Mouse (Mus musculus): ENCODE results near the gene Lrrc3b. TPM values are rescaled to one million over a fixed set of nuclear protein-coding genes. Genes with fewer than 3 reads are reported as not detected.

The Lrrc3b gene
- polyA plus RNA-seq, 1 experiment from 2014 or later, result not detected

DNA sequence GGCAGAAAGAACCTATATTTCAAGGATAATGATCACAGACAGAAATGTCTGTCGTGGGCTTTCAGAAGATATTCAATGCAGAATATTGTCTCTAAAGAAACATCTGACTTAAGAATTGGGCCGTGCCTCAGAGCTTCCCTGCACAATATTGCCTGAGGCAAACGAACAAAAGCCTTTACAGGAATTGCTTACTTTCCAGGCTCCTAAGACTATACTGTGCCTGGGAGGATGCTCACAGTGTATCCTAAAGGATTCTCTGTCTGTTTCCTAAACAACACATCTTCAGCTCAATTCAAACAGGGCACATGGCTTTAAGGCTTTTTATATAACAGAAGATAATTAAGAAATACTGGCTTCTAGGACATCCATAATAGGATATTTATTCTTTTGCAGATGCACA is 79.7 kb downstream of the Lrrc3b start:
- H3K9ac ChIP-seq (replicated peaks), result no peak overlapping the region
- no peak overlapping the region for H3K4me2 ChIP-seq (ENCODE audit: low read depth, low read length)
- H3K9me3 ChIP-seq (ENCODE audit: low read length), result no peaks in the 10 kb centered on the region
- H3K27me3 ChIP-seq (ENCODE audit: insufficient read depth, low read length), result no peaks in the 10 kb centered on the region
- H3K4me3 ChIP-seq (ENCODE audit: low read depth, low read length), result no peak overlapping the region
- no peak overlapping the region for H3K27ac ChIP-seq (ENCODE audit: low read depth)
- TF ChIP-seq CTCF (IDR thresholded peaks at IDR 0.05; ENCODE audit: low read depth), result no peak
- no peaks in the 10 kb centered on the region for H3K4me1 ChIP-seq (ENCODE audit: insufficient read depth)
- DNase-seq (no peak), ATAC-seq (no peak)
- 71% methylated on average over 3 of the region's 3 CpGs for WGBS (ENCODE audit: insufficient replicate concordance)
- H3K36me3 ChIP-seq (replicated peaks; ENCODE audit: insufficient read depth, low read length), result no peaks in the 10 kb centered on the region

DNA sequence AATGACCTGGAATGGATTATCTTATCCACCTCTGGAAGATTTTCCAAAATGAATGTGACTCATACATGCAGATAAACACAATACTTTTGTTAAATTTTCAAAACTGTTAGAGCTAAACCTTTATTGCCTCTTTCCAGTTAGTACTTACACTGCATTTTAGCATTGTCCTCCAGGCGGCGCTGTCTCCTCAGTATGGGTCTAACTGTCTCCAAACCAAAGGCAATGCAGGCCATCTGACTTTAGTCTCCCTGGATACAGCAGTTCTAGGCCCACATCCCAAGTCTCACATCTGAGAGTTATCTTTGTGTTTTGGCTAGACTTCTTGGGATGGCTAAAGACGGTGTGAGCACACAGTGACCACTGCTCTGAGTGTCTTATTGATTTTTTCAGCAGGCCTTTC is 83.3 kb downstream of the Lrrc3b start:
- Histone ChIP-seq H3K9ac (replicated peaks) (no peak overlapping the region), H3K9me3 (ENCODE audit: low read length) (no peaks in the 10 kb centered on the region), H3K4me3 (ENCODE audit: low read depth, low read length) (no peak overlapping the region), H3K27me3 (ENCODE audit: insufficient read depth, low read length) (no peaks in the 10 kb centered on the region), H3K4me1 (ENCODE audit: insufficient read depth) (no peaks in the 10 kb centered on the region), H3K4me2 (ENCODE audit: low read depth, low read length) (no peak overlapping the region), H3K27ac (ENCODE audit: low read depth) (no peak overlapping the region), H3K36me3 (replicated peaks; ENCODE audit: insufficient read depth, low read length) (no peaks in the 10 kb centered on the region)
- 17% methylated on average over 3 of the region's 3 CpGs for WGBS (ENCODE audit: insufficient replicate concordance)
- no peak for ATAC-seq
- no peak for TF ChIP-seq EP300 (IDR thresholded peaks at IDR 0.05; ENCODE audit: low read depth)
- peak; percentile 87 for TF ChIP-seq CTCF (IDR thresholded peaks at IDR 0.05; ENCODE audit: low read depth)
- peak; percentile 74 for DNase-seq

DNA sequence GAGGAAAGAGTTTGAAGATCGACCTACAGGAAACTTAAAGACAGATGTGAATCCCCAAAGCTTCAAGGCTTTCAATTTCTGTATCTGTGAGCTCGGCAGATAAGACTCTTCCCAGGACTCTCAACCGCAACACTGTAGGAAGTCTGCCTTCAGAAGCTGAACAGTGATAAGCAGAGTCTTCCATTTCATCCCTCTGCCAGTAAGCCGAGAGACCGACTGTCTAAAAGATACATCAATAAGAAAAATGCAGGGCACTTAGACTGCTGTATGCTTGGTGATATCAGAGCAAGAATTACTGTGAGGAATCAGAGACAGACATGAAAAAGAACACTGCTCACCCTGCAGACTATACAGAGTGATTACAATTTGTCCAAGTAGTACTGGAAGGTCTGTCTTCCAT is 84.5 kb downstream of the Lrrc3b start:
- no peaks in the 10 kb centered on the region for H3K36me3 ChIP-seq (replicated peaks; ENCODE audit: insufficient read depth, low read length)
- H3K4me1 ChIP-seq (ENCODE audit: insufficient read depth), result no peaks in the 10 kb centered on the region
- ATAC-seq (peak; percentile 29; the same call in 1 of the 2 replicates), DNase-seq (no peak)
- H3K4me3 ChIP-seq (ENCODE audit: low read depth, low read length), result no peak overlapping the region
- no peaks in the 10 kb centered on the region for H3K27me3 ChIP-seq (ENCODE audit: insufficient read depth, low read length)
- 23% methylated on average over 5 of the region's 5 CpGs for WGBS (ENCODE audit: insufficient replicate concordance)
- no peak overlapping the region for H3K4me2 ChIP-seq (ENCODE audit: low read depth, low read length)
- no peak overlapping the region for H3K9ac ChIP-seq (replicated peaks)
- no peak overlapping the region for H3K27ac ChIP-seq (ENCODE audit: low read depth)
- TF ChIP-seq CTCF (IDR thresholded peaks at IDR 0.05; ENCODE audit: low read depth) (no peak), EP300 (IDR thresholded peaks at IDR 0.05; ENCODE audit: low read depth) (no peak)
- H3K9me3 ChIP-seq (ENCODE audit: low read length), result no peaks in the 10 kb centered on the region

DNA sequence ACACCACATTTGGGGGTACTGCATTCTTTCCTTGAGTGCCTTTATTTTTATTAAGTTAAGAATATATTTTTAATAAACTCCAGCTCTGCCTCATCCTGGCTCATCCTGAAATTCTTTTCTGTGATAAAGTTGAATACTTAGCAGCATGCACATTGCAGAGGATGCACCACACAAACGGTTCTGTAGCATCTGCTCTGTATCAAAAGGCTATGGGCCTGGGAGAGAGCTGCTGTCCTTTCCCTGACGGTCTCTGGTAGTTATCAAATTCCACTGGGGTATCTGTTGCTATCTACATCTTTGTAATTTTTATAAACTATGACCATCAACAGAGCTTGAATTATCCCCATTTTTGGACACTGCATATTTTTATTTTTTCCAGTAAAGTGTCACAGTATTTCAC is 105.7 kb downstream of the Lrrc3b start:
- Histone ChIP-seq H3K27ac (ENCODE audit: low read depth) (no peak overlapping the region), H3K36me3 (replicated peaks; ENCODE audit: insufficient read depth, low read length) (no peaks in the 10 kb centered on the region), H3K9ac (replicated peaks) (no peak overlapping the region), H3K4me3 (ENCODE audit: low read depth, low read length) (no peak overlapping the region), H3K4me1 (ENCODE audit: insufficient read depth) (no peaks in the 10 kb centered on the region), H3K9me3 (ENCODE audit: low read length) (no peaks in the 10 kb centered on the region), H3K27me3 (ENCODE audit: insufficient read depth, low read length) (no peaks in the 10 kb centered on the region), H3K4me2 (ENCODE audit: low read depth, low read length) (no peak overlapping the region)
- TF ChIP-seq CTCF (IDR thresholded peaks at IDR 0.05; ENCODE audit: low read depth) (no peak), EP300 (IDR thresholded peaks at IDR 0.05; ENCODE audit: low read depth) (no peak)
- ATAC-seq (no peak), DNase-seq (no peak)
- 57% methylated on average over 2 of the region's 2 CpGs for WGBS (ENCODE audit: insufficient replicate concordance)

DNA sequence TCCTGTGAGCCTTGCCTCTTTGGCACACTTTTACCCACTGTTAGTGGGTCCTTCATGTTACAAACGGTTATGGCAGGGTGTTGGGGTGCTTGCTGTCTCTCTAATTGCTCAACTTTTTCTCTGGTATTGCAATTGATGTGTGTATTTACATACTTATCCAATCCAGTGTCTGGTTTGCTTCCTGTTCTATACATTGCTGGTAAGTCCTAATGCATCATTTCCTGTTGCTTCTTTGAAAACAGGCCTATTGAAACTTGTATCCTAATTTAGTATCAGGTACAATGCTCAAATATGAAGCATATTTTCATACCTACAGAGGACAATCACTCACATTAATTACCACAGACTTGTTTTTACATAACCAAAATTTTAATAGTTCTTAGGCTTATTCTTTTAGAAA is 107.4 kb downstream of the Lrrc3b start:
- no peak overlapping the region for H3K9ac ChIP-seq (replicated peaks)
- H3K27me3 ChIP-seq (ENCODE audit: insufficient read depth, low read length), result no peaks in the 10 kb centered on the region
- DNase-seq (no peak), ATAC-seq (no peak)
- H3K9me3 ChIP-seq (ENCODE audit: low read length), result no peaks in the 10 kb centered on the region
- H3K4me1 ChIP-seq (ENCODE audit: insufficient read depth), result no peaks in the 10 kb centered on the region
- H3K4me2 ChIP-seq (ENCODE audit: low read depth, low read length), result no peak overlapping the region
- no peak for TF ChIP-seq EP300 (IDR thresholded peaks at IDR 0.05; ENCODE audit: low read depth)
- no peak for TF ChIP-seq CTCF (IDR thresholded peaks at IDR 0.05; ENCODE audit: low read depth)
- no peak overlapping the region for H3K27ac ChIP-seq (ENCODE audit: low read depth)
- H3K4me3 ChIP-seq (ENCODE audit: low read depth, low read length), result no peak overlapping the region
- H3K36me3 ChIP-seq (replicated peaks; ENCODE audit: insufficient read depth, low read length), result no peaks in the 10 kb centered on the region
- 41% methylated on average over 1 of the region's 1 CpGs for WGBS (ENCODE audit: insufficient replicate concordance)

DNA sequence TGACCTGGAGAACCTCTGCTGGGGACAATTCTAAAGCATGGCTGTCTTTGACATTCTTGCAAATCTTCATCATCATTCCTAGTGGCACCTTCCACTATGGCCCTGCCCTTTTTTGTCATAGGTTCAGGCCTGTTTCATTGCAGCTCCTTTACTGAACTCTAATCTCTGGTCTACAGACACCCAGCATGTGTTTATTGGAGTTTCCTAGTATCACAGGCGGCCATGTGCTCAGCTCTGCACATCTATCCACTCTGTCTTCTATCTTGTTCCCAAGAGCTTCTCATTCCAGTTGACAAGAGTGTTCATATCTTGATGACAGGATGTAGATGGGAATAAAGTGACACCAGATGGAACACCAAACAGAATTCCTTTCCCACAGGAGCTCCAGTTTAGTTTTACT is 108.6 kb downstream of the Lrrc3b start:
- Histone ChIP-seq H3K4me3 (ENCODE audit: low read depth, low read length) (no peak overlapping the region), H3K4me2 (ENCODE audit: low read depth, low read length) (no peak overlapping the region), H3K9ac (replicated peaks) (no peak overlapping the region), H3K4me1 (ENCODE audit: insufficient read depth) (no peaks in the 10 kb centered on the region), H3K9me3 (ENCODE audit: low read length) (no peaks in the 10 kb centered on the region), H3K27me3 (ENCODE audit: insufficient read depth, low read length) (no peaks in the 10 kb centered on the region), H3K36me3 (replicated peaks; ENCODE audit: insufficient read depth, low read length) (no peaks in the 10 kb centered on the region), H3K27ac (ENCODE audit: low read depth) (no peak overlapping the region)
- DNase-seq, result no peak
- no peak for ATAC-seq
- WGBS (ENCODE audit: insufficient replicate concordance), result 59% methylated on average over 1 of the region's 1 CpGs
- TF ChIP-seq EP300 (IDR thresholded peaks at IDR 0.05; ENCODE audit: low read depth), result no peak
- no peak for TF ChIP-seq CTCF (IDR thresholded peaks at IDR 0.05; ENCODE audit: low read depth)

DNA sequence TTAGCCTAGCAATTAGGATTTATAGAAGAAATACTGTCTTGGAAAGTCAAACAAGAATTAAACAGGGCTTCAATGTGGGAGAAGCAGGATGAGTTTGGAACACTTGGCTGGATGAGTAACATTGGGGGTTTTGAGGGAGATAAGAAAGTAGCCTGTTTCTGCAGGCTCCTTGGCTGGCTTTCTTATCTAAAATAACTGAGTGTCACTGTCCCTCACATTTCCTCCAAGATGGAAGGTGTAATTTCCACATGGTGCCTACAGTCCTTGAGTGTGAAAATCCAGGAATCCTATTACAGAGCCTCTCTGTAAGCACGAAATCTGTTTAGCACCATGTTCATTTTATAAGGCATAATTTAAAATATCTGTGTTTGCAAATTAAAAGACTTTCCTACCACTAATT is 112.9 kb downstream of the Lrrc3b start:
- no peak overlapping the region for H3K4me2 ChIP-seq (ENCODE audit: low read depth, low read length)
- no peak for ATAC-seq
- 66% methylated on average over 1 of the region's 1 CpGs for WGBS (ENCODE audit: insufficient replicate concordance)

More for the DNA sequence above, 112.9 kb downstream of the Lrrc3b start:
- Histone ChIP-seq H3K4me3 (ENCODE audit: low read depth, low read length) (no peak overlapping the region), H3K27me3 (ENCODE audit: insufficient read depth, low read length) (no peaks in the 10 kb centered on the region), H3K4me1 (ENCODE audit: insufficient read depth) (no peaks in the 10 kb centered on the region), H3K9ac (replicated peaks) (no peak overlapping the region), H3K9me3 (ENCODE audit: low read length) (no peaks in the 10 kb centered on the region), H3K27ac (ENCODE audit: low read depth) (no peak overlapping the region), H3K36me3 (replicated peaks; ENCODE audit: insufficient read depth, low read length) (no peaks in the 10 kb centered on the region)
- DNase-seq, result no peak
- TF ChIP-seq CTCF (IDR thresholded peaks at IDR 0.05; ENCODE audit: low read depth), result no peak
- TF ChIP-seq EP300 (IDR thresholded peaks at IDR 0.05; ENCODE audit: low read depth), result no peak
